Mouse (Mus musculus) T-helper 1 cell (primary cell): ENCODE results near the gene Gm43191.
"Not testable (repeated sequence)": the region's sequence is repeated elsewhere in the genome, so short reads cannot be mapped to it uniquely, and the experiment has no call there.

Source experiments
- in situ Hi-C: fragments of 300-600 bp; cut with MboI, MseI; formaldehyde crosslinking; loops from one replicate; pipeline ENCODE4 v1.15.1; 2025; ENCODE audit warnings: high pct_unique_total_duplicates

Gm43191 gene

GRCm38 (mm10) chr3:116661870-116662414 is 19.1 kb downstream of the Gm43191 start:
- in situ Hi-C loops, result loop anchor here (5.0 kb wide), 1 partner anchor 50 kb away; the partner anchor contains the start of gene Slc35a3

GRCm38 (mm10) chr3:116661288-116661869 is 19.7 kb downstream of the Gm43191 start:
- in situ Hi-C loops, result loop anchor here (5.0 kb wide), 1 partner anchor 51 kb away; the partner anchor contains the start of gene Slc35a3

- in situ Hi-C loops, result loop anchor here (5.0 kb wide), 1 partner anchor 52 kb away; the partner anchor contains the start of gene Slc35a3
Observed at GRCm38 (mm10) chr3:116659856-116660430, 21.1 kb downstream of the Gm43191 start.

DNA sequence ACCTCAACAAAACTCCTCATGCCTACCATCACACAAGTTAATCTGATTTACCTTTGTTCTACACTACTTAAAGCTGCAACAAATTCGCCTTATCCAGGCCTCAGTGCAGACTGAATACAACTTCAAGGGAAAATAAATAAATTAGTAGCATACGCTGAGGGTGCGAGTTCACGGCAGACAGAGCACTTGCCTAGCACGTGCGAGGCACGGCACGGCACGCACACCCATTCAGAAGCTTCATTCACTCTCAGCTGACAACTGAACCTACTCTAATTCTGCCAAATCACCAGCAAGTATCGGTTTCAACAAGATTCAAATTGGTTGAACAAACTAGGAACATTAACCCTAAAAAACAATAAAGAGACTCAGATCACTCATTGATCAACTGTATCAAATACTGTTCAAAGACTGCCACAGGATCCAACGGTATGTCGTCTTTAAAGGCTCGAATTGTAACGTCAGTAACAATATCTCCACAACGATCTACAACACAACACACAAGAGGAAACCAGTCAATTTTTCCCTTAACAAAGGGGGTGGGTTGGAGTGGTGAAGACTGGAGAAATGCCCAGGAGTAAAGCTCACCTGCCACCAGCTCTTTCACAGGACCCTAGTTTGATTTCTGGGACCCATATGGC is 22.0 kb downstream of the Gm43191 start:
- in situ Hi-C loops, result no loop called here

DNA sequence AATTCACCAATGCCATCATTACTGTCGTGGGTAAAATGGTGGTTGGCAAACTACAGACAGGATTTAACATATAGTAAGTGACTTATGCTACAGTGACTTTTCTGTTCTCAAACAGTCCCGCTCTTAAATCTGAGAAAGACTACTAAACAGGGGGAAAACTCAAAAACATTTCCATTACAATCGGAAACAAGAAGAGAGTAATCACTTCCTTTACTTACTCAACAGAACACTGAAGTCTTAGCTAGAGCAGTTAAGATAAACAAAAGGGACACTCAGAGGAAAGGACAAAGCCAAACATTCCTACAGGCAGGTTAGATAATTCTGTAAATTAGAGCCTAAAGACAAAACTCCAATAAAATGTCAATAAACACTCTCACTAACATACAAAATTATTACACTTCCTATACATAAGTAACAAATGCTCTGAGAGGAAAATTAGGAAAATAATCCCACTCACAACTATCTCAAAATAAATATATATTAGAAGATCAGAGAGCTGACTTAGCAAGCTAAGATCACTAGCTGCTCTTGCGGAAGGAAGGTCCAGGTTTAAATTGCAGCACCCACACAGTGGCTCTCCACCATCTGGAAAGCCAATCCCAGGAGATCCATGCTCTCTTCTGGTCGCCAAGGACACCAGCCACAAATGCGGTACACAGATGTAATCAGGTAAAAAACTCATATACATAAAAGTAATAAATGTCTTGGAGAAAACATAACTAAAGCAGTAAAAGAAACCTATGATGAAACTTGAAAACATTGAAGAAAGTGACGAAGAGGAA is 24.7 kb downstream of the Gm43191 start:
- in situ Hi-C loops, result no loop called here

GRCm38 (mm10) chr3:116654051-116654450 is 27.0 kb downstream of the Gm43191 start:
- in situ Hi-C loops, result not testable (repeated sequence)

GRCm38 (mm10) chr3:116653278-116653945 is 27.6 kb downstream of the Gm43191 start:
- in situ Hi-C loops, result no loop called here

DNA sequence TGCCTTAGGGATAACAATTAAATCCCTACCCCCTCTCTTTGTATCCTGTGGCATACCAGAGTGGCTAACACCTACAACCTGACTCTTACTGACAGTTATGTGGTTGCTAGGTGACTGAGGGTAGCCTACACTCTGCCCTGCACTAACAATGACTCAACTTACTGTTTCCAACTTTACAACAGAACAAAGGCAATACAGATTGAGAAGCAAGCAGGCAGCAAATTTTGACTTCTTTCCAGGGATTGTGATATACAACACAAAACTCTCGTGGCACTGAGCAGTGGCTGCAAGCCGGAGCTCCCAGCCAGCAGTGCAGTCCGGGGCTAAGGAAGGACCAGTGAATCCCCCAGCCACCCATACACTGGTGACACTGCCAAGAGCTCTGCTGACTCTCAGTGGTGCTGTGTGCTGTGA is 29.0 kb downstream of the Gm43191 start:
- in situ Hi-C loops, result no loop called here

DNA sequence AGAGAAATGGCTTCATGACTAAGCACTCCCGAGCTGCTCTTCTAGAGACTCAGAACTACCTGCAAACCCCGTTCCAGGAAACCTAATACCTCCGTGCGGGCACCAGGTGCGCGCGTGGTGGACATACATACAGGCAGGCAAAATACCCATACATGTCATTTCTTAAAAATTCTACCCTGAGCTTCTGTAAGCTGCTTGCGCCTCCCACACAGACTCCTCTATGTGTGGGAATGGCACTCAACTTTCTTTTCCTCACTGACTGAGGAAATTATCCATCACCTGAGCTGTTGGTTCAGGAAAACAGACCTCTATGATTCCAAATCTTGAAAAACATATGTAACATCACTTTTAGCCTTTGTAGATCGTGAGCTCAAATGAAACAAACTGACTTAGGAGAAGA is 30.4 kb downstream of the Gm43191 start:
- in situ Hi-C loops, result no loop called here

- in situ Hi-C loops, result no loop called here
Observed at GRCm38 (mm10) chr3:116648805-116649204, 32.3 kb downstream of the Gm43191 start.

DNA sequence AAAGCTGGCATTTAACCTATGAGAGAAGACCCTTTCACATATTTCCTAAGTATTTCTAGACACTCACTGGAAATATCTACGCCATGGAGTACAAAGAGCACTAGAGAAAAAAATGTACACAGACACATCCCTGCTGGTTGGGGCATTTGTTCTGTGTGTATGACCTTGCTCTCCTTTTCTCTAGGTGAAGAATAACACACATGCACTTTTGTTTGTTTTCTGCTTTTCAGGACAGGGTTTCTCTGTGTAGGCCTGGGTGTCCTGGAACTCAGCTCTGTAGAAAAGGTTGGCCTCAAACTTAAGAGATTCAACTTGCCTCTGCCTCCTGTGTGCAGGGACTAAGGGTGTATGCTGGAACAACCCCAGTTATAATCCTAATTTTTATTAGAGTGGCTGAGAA is 34.7 kb downstream of the Gm43191 start:
- in situ Hi-C loops, result no loop called here

- in situ Hi-C loops, result no loop called here
Observed at GRCm38 (mm10) chr3:116642373-116642772, 38.7 kb downstream of the Gm43191 start.

- in situ Hi-C loops, result no loop called here
Observed at GRCm38 (mm10) chr3:116641811-116642371, 39.2 kb downstream of the Gm43191 start.

DNA sequence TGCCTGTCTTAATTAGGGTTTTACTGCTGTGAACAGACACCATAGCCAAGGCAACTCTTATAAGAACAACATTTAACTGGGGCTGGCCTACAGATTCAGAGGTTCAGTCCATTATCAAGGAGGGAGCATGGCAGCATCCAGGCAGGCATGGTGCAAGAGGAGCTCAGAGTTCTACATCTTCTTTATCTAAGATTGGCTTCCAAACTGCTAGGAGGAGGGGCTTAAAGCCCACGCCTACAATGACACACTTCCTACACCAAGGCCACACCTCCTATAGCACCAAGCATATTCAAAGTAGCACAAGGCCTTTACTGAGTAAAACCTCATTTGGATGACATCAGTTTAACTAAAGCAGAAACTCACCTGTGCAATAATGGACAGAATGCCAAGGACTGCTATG is 41.0 kb downstream of the Gm43191 start:
- in situ Hi-C loops, result no loop called here

GRCm38 (mm10) chr3:116638572-116638971 is 42.5 kb downstream of the Gm43191 start:
- in situ Hi-C loops, result no loop called here

DNA sequence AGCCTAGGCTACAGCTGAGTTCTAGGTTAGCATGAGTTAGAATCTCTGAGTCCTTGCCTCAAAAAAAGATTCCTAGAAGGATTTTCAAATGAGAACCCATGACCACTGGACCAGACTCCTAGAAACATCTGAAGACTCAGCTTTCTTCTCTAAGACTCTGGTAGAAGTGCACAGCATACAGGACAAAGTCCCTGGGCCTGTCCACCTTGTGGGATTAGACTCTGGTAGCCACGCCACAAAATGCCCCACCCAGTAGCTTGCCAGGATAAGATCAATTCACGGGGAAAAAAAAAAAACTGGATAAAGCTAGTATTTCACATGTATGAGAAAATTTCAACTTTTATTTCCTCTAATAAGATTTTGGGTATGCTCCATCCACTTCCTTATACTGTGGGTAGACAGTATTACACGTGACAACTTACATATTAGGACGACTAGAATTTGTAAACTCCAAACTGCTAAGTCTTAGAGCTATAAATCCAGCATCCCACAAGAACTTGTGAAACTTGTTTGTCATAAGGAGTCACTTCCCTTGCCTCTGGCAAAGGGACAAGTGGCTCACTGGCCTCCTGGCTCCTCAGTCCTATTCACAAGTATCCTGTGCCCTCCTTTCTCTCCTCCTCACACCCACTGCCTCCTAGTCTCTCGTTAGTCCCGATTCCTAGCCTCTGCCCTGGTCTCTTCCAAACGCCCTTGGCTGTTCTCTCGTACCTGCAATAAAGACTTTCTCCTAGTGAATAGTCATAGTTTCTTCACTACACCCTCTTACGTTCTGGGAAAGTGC is 43.2 kb downstream of the Gm43191 start:
- in situ Hi-C loops, result no loop called here

DNA sequence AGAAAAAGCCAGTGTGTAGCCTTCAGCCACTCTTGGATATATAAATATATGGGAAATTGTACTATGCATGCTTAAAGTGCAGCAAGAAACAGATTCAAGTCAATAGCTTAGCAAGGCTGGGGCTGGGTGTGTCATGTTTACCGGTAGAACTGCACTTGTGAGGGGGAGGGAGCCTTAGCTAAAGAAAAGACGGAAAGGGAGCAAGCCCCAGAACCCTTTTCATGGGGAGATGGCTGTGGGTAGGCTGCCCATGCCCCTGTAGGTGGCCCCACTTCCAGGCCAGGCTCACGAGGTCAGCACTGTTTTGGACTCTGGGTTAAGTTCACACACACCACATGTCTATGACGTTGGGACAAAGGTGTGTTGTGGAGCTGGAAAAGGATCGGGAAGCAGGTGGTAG is 45.3 kb downstream of the Gm43191 start:
- in situ Hi-C loops, result no loop called here

DNA sequence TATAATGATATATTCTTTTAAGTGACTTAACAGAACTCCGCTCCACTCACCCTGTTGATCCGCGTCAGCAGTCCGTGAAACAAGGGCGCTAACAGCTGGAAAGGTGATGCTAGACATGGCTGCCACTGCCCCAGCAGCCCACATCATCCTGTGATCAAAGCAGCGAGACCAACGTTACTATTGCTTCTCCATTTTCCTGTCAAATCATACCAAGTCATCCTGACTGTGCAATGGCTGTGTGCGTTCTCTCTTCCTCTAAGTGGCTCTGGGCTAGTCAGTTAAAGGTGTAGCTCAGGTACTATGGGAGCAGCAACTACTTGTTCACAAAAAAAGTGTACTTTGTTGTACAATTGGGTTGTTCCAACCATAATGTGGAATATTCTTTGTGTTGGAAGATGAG is 46.2 kb downstream of the Gm43191 start:
- in situ Hi-C loops, result no loop called here

DNA sequence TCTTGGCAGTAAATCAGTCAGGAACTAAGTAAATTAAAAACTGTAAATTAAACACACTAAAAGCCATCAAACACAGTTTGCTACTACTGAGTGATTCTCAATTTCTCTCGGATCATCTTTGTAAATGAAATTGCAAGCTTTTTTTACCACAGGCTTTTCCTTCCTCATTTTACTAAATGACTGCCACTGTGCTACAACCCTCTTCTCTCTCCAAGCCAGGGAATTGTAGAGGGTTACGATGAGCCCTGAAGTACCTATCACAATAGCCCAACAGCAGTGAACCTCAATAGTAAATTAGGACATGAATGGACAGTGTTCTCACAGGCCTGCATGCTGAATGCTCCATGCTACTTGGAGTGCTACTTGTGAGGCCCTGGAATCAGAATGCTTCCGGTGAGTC is 47.0 kb downstream of the Gm43191 start:
- in situ Hi-C loops, result no loop called here

GRCm38 (mm10) chr3:116632971-116633370 is 48.1 kb downstream of the Gm43191 start:
- in situ Hi-C loops, result no loop called here
